Mouse (Mus musculus) heart, adult 2 months (tissue): ENCODE measurements around the gene Vpreb1. TPM values are rescaled to one million over a fixed set of nuclear protein-coding genes. Genes with fewer than 3 reads are reported as not detected.
A peak's percentile ranks its signal among the peaks of the same experiment; 100 is the strongest.

Experiments used
- DNase-seq, 2 experiments: peaks; one replicate each; pipeline ENCODE4 v3.0.0; 2021
- H3K27ac ChIP-seq: fragments of 200-600 bp; 2 replicates; pipeline ENCODE4 v1.8.1; 2022
- H3K27me3 ChIP-seq: fragments of 200-500 bp; 2 replicates; pipeline ENCODE4 v1.6.1; 2012; ENCODE audit warnings: mild to moderate bottlenecking, low read length, inconsistent platforms, mixed read lengths; ENCODE audit not compliant: control insufficient read depth, insufficient read depth
- H3K36me3 ChIP-seq: fragments of 200-500 bp; 2 replicates; pipeline ENCODE4 v1.6.1; 2012; ENCODE audit warnings: low read length, inconsistent platforms; ENCODE audit not compliant: control insufficient read depth, insufficient read depth
- H3K4me1 ChIP-seq: fragments of 200-500 bp; 2 replicates; pipeline ENCODE4 v1.6.1; 2011; ENCODE audit warnings: low read length; ENCODE audit not compliant: control insufficient read depth, insufficient read depth
- H3K4me3 ChIP-seq: fragments of 200-600 bp; 2 replicates; pipeline ENCODE4 v1.8.1; 2022
- H3K79me2 ChIP-seq: fragments of 200-500 bp; replicated peaks from 2 replicates; pipeline ENCODE4 v1.6.1; 2012; ENCODE audit warnings: mild to moderate bottlenecking, inconsistent platforms, low read length, moderate library complexity, mixed read lengths; ENCODE audit not compliant: control insufficient read depth, insufficient read depth
- H3K9ac ChIP-seq: fragments of 200-500 bp; 2 replicates; pipeline ENCODE4 v1.6.1; 2012; ENCODE audit warnings: low read depth, mild to moderate bottlenecking, control low read depth, inconsistent platforms, low read length, mixed read lengths
- CTCF ChIP-seq: fragments of 200-600 bp; IDR thresholded peaks from 2 replicates; pipeline ENCODE4 v1.8.1; 2022; ENCODE audit warnings: antibody characterized with exemption, mild to moderate bottlenecking, moderate library complexity
- EP300 ChIP-seq: fragments of 200-500 bp; IDR thresholded peaks from 2 replicates; pipeline ENCODE4 v1.6.1; 2011; ENCODE audit warnings: low read depth, low read length, control low read depth; ENCODE audit not compliant: insufficient read depth
- POLR2A ChIP-seq: fragments of 200-500 bp; IDR thresholded peaks from 2 replicates; pipeline ENCODE4 v1.6.1; 2011; ENCODE audit warnings: mild to moderate bottlenecking, low read depth, low read length, control low read depth; ENCODE audit not compliant: insufficient read depth
- WGBS: fragments of 180-500 bp; shearing (Covaris S2); methylation state at CpG from one replicate; pipeline ENCODE4 v1.1.7; 2018; 5-methylcytosine and 5-hydroxymethylcytosine counted together
- intact Hi-C: fragments of 180-260 bp; cut with DNase I; formaldehyde crosslinking; loops from one replicate; pipeline ENCODE4 v1.15.1; 2025
- polyA plus RNA-seq: library from polyadenylated mRNA; depleted of rRNA; stranded (reverse); fragments of >200 nt; gene quantifications from 2 replicates; pipeline ENCODE4 v1.2.3, GENCODE M21; 2012
- total RNA-seq, 2 experiments: library from RNA; stranded (reverse); gene quantifications; 2 replicates each; pipeline ENCODE4 v1.2.3; 2021

Vpreb1 gene
- total and polyA plus RNA-seq, 3 experiments = not detected

DNA sequence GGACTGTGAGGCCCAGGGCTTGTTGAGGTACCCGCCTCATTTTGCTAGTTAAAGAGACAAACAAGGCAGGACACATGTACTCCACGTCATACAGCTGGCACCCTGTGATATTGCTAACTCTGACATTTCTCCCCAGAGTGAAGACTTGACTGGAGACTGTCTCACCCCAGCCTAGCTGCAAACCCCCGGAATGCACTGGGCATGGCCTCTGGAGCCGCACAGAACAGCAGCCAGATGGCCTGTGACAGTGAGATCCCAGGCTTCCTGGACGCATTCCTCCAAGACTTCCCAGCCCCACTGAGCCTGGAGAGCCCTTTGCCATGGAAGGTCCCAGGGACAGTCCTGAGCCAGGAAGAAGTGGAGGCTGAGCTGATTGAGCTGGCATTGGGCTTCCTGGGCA is 32.5 kb upstream of the Vpreb1 start:
- peak overlapping the region; percentile 47 for H3K27ac ChIP-seq
- H3K4me1 ChIP-seq = peaks cover 27% of the 10 kb centered on the region
- no peaks in the 10 kb centered on the region for H3K27me3 ChIP-seq
- WGBS = 59% methylated on average over 5 of the region's 5 CpGs
- intact Hi-C loops = no loop called here
- H3K36me3 ChIP-seq = peaks cover 30% of the 10 kb centered on the region
- no peaks in the 10 kb centered on the region; the same call in 1 of the 2 replicates for H3K79me2 ChIP-seq
- no peak for DNase-seq
- TF ChIP-seq POLR2A (no peak), EP300 (no peak), CTCF (no peak)
- no peak overlapping the region for H3K4me3 ChIP-seq
- H3K9ac ChIP-seq = peak overlapping the region; percentile 10

DNA sequence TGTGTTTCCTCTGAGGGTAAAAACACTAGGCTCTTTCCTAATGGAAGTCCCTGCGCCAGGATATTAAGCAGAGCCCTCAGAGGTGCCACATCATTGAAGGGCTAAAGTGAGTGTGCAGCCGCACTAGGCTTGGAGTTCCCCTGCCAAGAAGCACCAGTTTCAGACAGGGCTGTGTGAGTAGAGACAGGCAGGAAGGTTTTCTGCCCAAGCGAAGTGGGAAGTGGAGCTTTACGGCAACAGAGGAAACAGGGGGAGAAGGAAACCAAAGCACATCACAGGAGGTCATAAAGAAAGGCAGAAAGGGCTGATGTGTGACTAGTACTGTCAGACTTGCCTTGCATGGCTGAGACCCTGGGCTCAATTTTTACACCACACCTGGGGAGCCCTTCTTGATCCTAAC is 31.7 kb upstream of the Vpreb1 start:
- no peak for DNase-seq

DNA sequence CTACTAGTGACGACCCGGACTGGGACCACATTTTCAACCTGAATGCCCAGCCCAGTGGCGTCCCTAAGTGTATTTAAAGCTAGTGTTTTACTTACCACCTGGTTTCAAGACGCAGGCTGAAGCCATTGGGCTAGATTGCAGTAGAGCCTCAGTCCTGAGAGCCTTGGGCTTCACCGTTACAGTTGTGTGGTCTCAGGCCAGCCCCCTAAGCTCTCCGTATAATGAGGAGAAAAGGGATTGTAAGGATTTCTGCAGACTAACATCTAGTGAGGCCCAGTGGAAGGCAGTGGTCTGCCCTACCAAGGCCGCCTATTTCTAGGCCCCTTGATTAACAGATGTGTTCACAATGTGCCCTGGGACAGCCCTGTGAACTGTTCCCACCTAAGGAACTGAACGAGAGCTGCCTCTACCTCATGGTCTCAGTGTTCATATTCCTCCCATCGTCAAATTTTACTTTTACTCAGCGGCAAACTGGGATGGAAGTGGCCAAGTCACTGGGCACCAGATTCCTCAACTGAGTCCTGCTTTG is 26.5 kb upstream of the Vpreb1 start:
- TF ChIP-seq CTCF (no peak), EP300 (no peak), POLR2A (no peak)
- Histone ChIP-seq H3K4me3 (peak overlapping the region; percentile 75), H3K79me2 (no peaks in the 10 kb centered on the region; the same call in 1 of the 2 replicates), H3K4me1 (peaks cover 8% of the 10 kb centered on the region), H3K27me3 (no peaks in the 10 kb centered on the region), H3K27ac (peak overlapping the region; percentile 87), H3K36me3 (no peaks in the 10 kb centered on the region), H3K9ac (peak overlapping the region; percentile 35)
- intact Hi-C loops = loop anchor here (10.0 kb wide), 1 partner anchor 378 kb away; the partner anchor contains the start of gene Tmem191c
- no peak for DNase-seq
- WGBS = 19% methylated on average over 10 of the region's 10 CpGs

More for the DNA sequence above, 31.7 kb upstream of the Vpreb1 start:
- no peak overlapping the region for H3K4me3 ChIP-seq
- WGBS = 45% methylated on average over 4 of the region's 4 CpGs
- H3K9ac ChIP-seq = peak overlapping the region; percentile 1; the same call in 1 of the 2 replicates
- no peaks in the 10 kb centered on the region; the same call in 1 of the 2 replicates for H3K79me2 ChIP-seq
- no peaks in the 10 kb centered on the region for H3K27me3 ChIP-seq
- H3K4me1 ChIP-seq = peaks cover 27% of the 10 kb centered on the region
- peaks cover 26% of the 10 kb centered on the region for H3K36me3 ChIP-seq
- TF ChIP-seq POLR2A = no peak
- TF ChIP-seq CTCF = no peak
- TF ChIP-seq EP300 = no peak
- intact Hi-C loops = no loop called here
- H3K27ac ChIP-seq = peak overlapping the region; percentile 47

DNA sequence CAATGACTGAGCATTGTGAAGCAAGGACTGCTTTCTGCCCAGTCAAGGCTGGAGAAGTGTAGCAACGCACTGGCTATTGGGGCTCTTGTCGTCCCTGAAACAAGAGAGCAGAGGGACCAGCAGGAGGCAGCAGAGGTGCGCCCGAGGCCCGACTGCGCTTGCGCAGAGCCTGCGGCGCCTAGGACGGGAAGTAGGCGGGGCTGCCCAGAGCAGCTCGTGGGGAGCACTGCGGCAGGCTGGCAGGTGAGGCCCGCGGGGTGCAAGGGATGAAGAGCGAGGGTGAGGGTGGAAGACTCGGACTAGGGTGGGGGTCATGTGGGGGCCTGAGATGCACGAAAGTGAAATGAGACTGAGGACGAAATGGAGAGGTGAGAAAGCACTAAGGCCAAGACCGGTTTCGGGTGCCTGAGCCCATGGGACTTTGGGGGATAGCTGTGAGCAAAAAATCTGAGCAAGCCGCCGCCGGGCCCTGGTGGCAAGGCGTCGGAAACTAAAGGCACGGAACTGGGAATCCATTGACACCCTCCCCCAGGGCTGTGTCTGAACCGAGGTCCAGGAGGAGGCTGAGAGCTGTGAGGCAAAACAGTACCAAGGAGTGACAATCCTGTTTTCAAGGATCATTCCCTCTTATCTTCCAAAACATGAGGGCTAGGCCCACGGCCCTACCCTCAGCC is 25.9 kb upstream of the Vpreb1 start, which contains the start of gene Ppm1f:
Gene Ppm1f, plus strand, starts transcription at position 88 of the 674 bp plus-strand sequence.
- DNase-seq = peak; percentile 95 to 98
- TF ChIP-seq CTCF (peak; percentile 97), POLR2A (peak; percentile 86), EP300 (peak; percentile 77; the same call in 1 of the 2 replicates)
- Histone ChIP-seq H3K36me3 (no peaks in the 10 kb centered on the region), H3K9ac (peak within 1 kb of the TSS; percentile 35), H3K27ac (peak within 1 kb of the TSS; percentile 87), H3K27me3 (no peaks in the 10 kb centered on the region), H3K4me3 (peak within 1 kb of the TSS; percentile 75), H3K79me2 (no peaks in the 10 kb centered on the region; the same call in 1 of the 2 replicates), H3K4me1 (peaks cover 4% of the 10 kb centered on the region)
- intact Hi-C loops = loop anchor here (1.0 to 10.0 kb wide), 2 partner anchors 16 to 378 kb away; partner anchors contain the start of gene Tmem191c
- WGBS = under 1% methylated on average over 29 of the region's 29 CpGs

DNA sequence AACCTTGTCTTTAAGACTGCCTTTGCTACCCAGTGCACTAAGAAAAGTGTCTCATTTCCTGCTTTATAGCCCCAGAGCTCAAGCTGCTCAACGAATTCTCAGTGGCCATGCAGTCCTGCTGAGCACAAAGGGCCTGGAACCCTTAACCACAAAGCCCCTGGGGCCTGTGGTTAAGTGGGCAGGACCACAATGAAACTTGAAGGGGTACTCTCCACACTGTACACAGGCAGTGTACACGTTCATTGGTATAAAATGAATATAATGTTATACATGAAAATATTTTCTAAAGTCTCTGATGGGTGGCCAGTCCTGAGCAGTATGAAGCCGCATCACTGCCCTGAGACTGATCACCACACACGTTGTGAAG is 25.4 kb upstream of the Vpreb1 start:
- no peaks in the 10 kb centered on the region for H3K27me3 ChIP-seq
- no peak overlapping the region for H3K9ac ChIP-seq
- peaks cover 4% of the 10 kb centered on the region for H3K4me1 ChIP-seq
- intact Hi-C loops = loop anchor here (1.0 to 10.0 kb wide), 2 partner anchors 16 to 379 kb away; partner anchors contain the start of gene Tmem191c
- H3K4me3 ChIP-seq = no peak overlapping the region; the same call in 1 of the 2 replicates
- H3K36me3 ChIP-seq = no peaks in the 10 kb centered on the region
- no peaks in the 10 kb centered on the region; the same call in 1 of the 2 replicates for H3K79me2 ChIP-seq
- 19% methylated on average over 4 of the region's 4 CpGs for WGBS
- H3K27ac ChIP-seq = peak overlapping the region; percentile 87; the same call in 1 of the 2 replicates
- TF ChIP-seq EP300 = no peak
- no peak for TF ChIP-seq POLR2A
- TF ChIP-seq CTCF = no peak
- no peak for DNase-seq
